Mouse (Mus musculus) stomach, embryonic 16.5 days (tissue): Measurements from ENCODE around the gene Tanc2. TPM values are rescaled to one million over a fixed set of nuclear protein-coding genes. Genes with fewer than 3 reads are reported as not detected.

Experiments used
- ATAC-seq: fragments of 200-750 bp; cut with Nextera tagmentation; 2 replicates; pipeline ENCODE4 v1.8.0; 2017; ENCODE audit warnings: moderate number of reproducible peaks, moderate TSS enrichment; ENCODE audit not compliant: insufficient read depth, low FRiP score
- H3K27ac ChIP-seq: fragments of 300-500 bp; sonication (generic); 2 replicates; pipeline ENCODE4 v1.5.1; 2014; ENCODE audit warnings: low read length
- H3K27me3 ChIP-seq: fragments of 300-500 bp; sonication (generic); 2 replicates; pipeline ENCODE4 v1.6.1; 2014; ENCODE audit warnings: low read length, control low read depth, mixed read lengths; ENCODE audit not compliant: control insufficient read depth, insufficient read depth
- H3K36me3 ChIP-seq: fragments of 300-500 bp; sonication (generic); 2 replicates; pipeline ENCODE4 v1.6.1; 2014; ENCODE audit warnings: low read length; ENCODE audit not compliant: control insufficient read depth, insufficient read depth
- H3K4me1 ChIP-seq: fragments of 300-500 bp; sonication (generic); 2 replicates; pipeline ENCODE4 v1.6.1; 2014; ENCODE audit warnings: low read length, control low read depth, mixed read lengths; ENCODE audit not compliant: control insufficient read depth, insufficient read depth
- H3K4me2 ChIP-seq: fragments of 300-500 bp; sonication (generic); 2 replicates; pipeline ENCODE4 v1.6.1; 2014; ENCODE audit warnings: low read depth, low read length, mixed read lengths
- H3K4me3 ChIP-seq: fragments of 300-500 bp; sonication (generic); replicated peaks from 2 replicates; pipeline ENCODE4 v1.5.1; 2014; ENCODE audit warnings: mild to moderate bottlenecking, low read length
- H3K9ac ChIP-seq: fragments of 300-500 bp; sonication (generic); 2 replicates; pipeline ENCODE4 v1.6.1; 2014; ENCODE audit warnings: low read length
- H3K9me3 ChIP-seq: fragments of 300-500 bp; sonication (generic); replicated peaks from 2 replicates; pipeline ENCODE4 v1.6.1; 2016; ENCODE audit warnings: low read length, control low read depth; ENCODE audit not compliant: control insufficient read depth
- WGBS: fragments of 180-500 bp; shearing (Covaris S2); extraction: QIAGEN DNeasy Blood & Tissue Kit; methylation state at CpG from one replicate; pipeline ENCODE4 v1.1.7; 2014; 5-methylcytosine and 5-hydroxymethylcytosine counted together
- polyA plus RNA-seq: library from polyadenylated mRNA; unstranded; fragments of >200 nt; fragmentation: Nextera tagmentation; extraction: Ambion mirVana; gene quantifications from 2 replicates; pipeline ENCODE4 v1.2.1, GENCODE M21; 2015

Gene Tanc2
- polyA plus RNA-seq, 1 experiment from 2014 or later: 6.7 TPM

- no peak for ATAC-seq
- no peak overlapping the region for H3K27ac ChIP-seq
- H3K4me2 ChIP-seq: no peak overlapping the region
- no peak overlapping the region for H3K9ac ChIP-seq
- no peak overlapping the region for H3K4me3 ChIP-seq
- WGBS: 82% methylated on average over 2 of the region's 2 CpGs
- H3K36me3 ChIP-seq: no peaks in the 10 kb centered on the region
- no peaks in the 10 kb centered on the region for H3K27me3 ChIP-seq
- H3K9me3 ChIP-seq: no peaks in the 10 kb centered on the region
- H3K4me1 ChIP-seq: no peaks in the 10 kb centered on the region
These were observed 331.1 kb downstream of the Tanc2 start for GRCm38 (mm10) chr11:105920836-105921235.

GRCm38 (mm10) chr11:105921275-105921674 is 331.5 kb downstream of the Tanc2 start:
- no peak for ATAC-seq
- no peak overlapping the region for H3K4me3 ChIP-seq
- H3K9me3 ChIP-seq: no peaks in the 10 kb centered on the region
- no peak overlapping the region for H3K9ac ChIP-seq
- no peak overlapping the region for H3K27ac ChIP-seq
- 91% methylated on average over 5 of the region's 5 CpGs for WGBS
- no peaks in the 10 kb centered on the region for H3K36me3 ChIP-seq
- H3K4me2 ChIP-seq: no peak overlapping the region
- no peaks in the 10 kb centered on the region for H3K27me3 ChIP-seq
- no peaks in the 10 kb centered on the region for H3K4me1 ChIP-seq

- no peaks in the 10 kb centered on the region for H3K4me1 ChIP-seq
- no peak overlapping the region for H3K4me2 ChIP-seq
- H3K27ac ChIP-seq: no peak overlapping the region
- no peaks in the 10 kb centered on the region for H3K9me3 ChIP-seq
- no peak overlapping the region for H3K4me3 ChIP-seq
- ATAC-seq: no peak
- H3K36me3 ChIP-seq: no peaks in the 10 kb centered on the region
- WGBS: 90% methylated on average over 20 of the region's 20 CpGs
- H3K27me3 ChIP-seq: no peaks in the 10 kb centered on the region
- H3K9ac ChIP-seq: no peak overlapping the region
These were observed 333.2 kb downstream of the Tanc2 start for GRCm38 (mm10) chr11:105922769-105923663.

- no peaks in the 10 kb centered on the region for H3K4me1 ChIP-seq
- H3K9me3 ChIP-seq: no peaks in the 10 kb centered on the region
- H3K9ac ChIP-seq: no peak overlapping the region
- no peaks in the 10 kb centered on the region for H3K36me3 ChIP-seq
- H3K27me3 ChIP-seq: no peaks in the 10 kb centered on the region
- H3K4me3 ChIP-seq: no peak overlapping the region
- 57% methylated on average over 14 of the region's 14 CpGs for WGBS
- ATAC-seq: peak; percentile 44; the same call in 1 of the 2 replicates
- H3K4me2 ChIP-seq: no peak overlapping the region
- H3K27ac ChIP-seq: no peak overlapping the region
These were observed 337.6 kb downstream of the Tanc2 start for GRCm38 (mm10) chr11:105927065-105928030.

GRCm38 (mm10) chr11:105928171-105928570 is 338.4 kb downstream of the Tanc2 start:
- H3K36me3 ChIP-seq: no peaks in the 10 kb centered on the region
- WGBS: 75% methylated on average over 5 of the region's 5 CpGs
- no peak for ATAC-seq
- H3K9me3 ChIP-seq: no peaks in the 10 kb centered on the region
- no peak overlapping the region for H3K4me2 ChIP-seq
- H3K27ac ChIP-seq: no peak overlapping the region
- H3K9ac ChIP-seq: no peak overlapping the region
- H3K27me3 ChIP-seq: no peaks in the 10 kb centered on the region
- no peaks in the 10 kb centered on the region for H3K4me1 ChIP-seq
- H3K4me3 ChIP-seq: no peak overlapping the region

- WGBS: 89% methylated on average over 3 of the region's 3 CpGs
These were observed 341.6 kb downstream of the Tanc2 start for GRCm38 (mm10) chr11:105931380-105931779.

GRCm38 (mm10) chr11:105933746-105934145 is 344.0 kb downstream of the Tanc2 start:
- no peaks in the 10 kb centered on the region for H3K9me3 ChIP-seq
- H3K4me2 ChIP-seq: no peak overlapping the region
- 77% methylated on average over 8 of the region's 8 CpGs for WGBS
- no peak for ATAC-seq
- H3K27ac ChIP-seq: no peak overlapping the region
- H3K27me3 ChIP-seq: no peaks in the 10 kb centered on the region
- H3K4me3 ChIP-seq: no peak overlapping the region
- no peak overlapping the region for H3K9ac ChIP-seq
- 0 out of 2 replicates have a peak, but pooled peaks cover 9% of the 10 kb centered on the region for H3K4me1 ChIP-seq
- H3K36me3 ChIP-seq: no peaks in the 10 kb centered on the region

More at GRCm38 (mm10) chr11:105931380-105931779, 341.6 kb downstream of the Tanc2 start:
- Histone ChIP-seq H3K27ac (no peak overlapping the region), H3K9me3 (no peaks in the 10 kb centered on the region), H3K27me3 (no peaks in the 10 kb centered on the region), H3K4me2 (no peak overlapping the region), H3K4me1 (0 out of 2 replicates have a peak, but pooled peaks cover 9% of the 10 kb centered on the region), H3K9ac (no peak overlapping the region), H3K36me3 (no peaks in the 10 kb centered on the region), H3K4me3 (no peak overlapping the region)
- no peak for ATAC-seq

GRCm38 (mm10) chr11:105934303-105934711 is 344.5 kb downstream of the Tanc2 start:
- ATAC-seq: no peak; the same call in 1 of the 2 replicates
- 51% methylated on average over 5 of the region's 5 CpGs for WGBS
- H3K4me3 ChIP-seq: no peak overlapping the region
- no peak overlapping the region for H3K4me2 ChIP-seq
- H3K4me1 ChIP-seq: 0 out of 2 replicates have a peak, but pooled peaks cover 9% of the 10 kb centered on the region
- H3K9ac ChIP-seq: no peak overlapping the region
- no peaks in the 10 kb centered on the region for H3K36me3 ChIP-seq
- peak overlapping the region; percentile 38; the same call in 1 of the 2 replicates for H3K27ac ChIP-seq
- H3K27me3 ChIP-seq: no peaks in the 10 kb centered on the region
- no peaks in the 10 kb centered on the region for H3K9me3 ChIP-seq
